Mouse (Mus musculus) liver, embryonic 14.5 days (tissue): ENCODE results near the gene Dpf3.

Experiments
- CTCF ChIP-seq: IDR thresholded peaks from 2 replicates; pipeline ENCODE4 v1.5.1; 2016; ENCODE audit warnings: antibody characterized with exemption, low read depth, control low read depth
- EP300 ChIP-seq: IDR thresholded peaks from 2 replicates; pipeline ENCODE4 v1.6.1; 2016; ENCODE audit warnings: antibody characterized with exemption, low read depth

DNA sequence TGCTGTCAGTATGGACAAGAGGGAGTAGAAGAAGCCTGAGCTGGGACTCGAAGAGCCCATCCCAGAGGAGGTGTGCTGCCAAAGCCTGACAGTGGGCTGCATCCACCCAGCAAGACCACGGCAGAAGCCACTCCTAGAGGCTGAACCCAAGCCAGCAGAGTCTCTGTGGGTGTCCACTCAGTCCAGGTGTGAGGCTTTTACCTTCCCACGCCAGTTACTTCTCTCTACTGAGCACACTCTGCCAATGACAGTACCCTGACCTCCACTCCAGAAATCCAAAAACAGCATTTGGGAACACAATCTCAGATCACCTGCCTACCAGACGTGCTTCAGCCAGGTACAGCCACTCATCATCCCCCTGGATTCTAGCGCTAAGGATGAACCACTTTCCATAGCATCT, 280.0 kb downstream of the Dpf3 start:
- TF ChIP-seq CTCF = no peak
- TF ChIP-seq EP300 = no peak
